Mouse (Mus musculus) urinary bladder, adult 2 months (tissue): ENCODE results near the gene Lrp8. TPM values are rescaled to one million over a fixed set of nuclear protein-coding genes. Genes with fewer than 3 reads are reported as not detected.
A peak's percentile ranks its signal among the peaks of the same experiment; 100 is the strongest.

Source experiments
- DNase-seq: peaks from one replicate; pipeline ENCODE4 v3.0.0; 2022; ENCODE audit warnings: low spot score
- polyA plus RNA-seq: library from polyadenylated mRNA; depleted of rRNA; stranded (reverse); fragments of >200 nt; gene quantifications from 2 replicates; pipeline ENCODE4 v1.2.3, GENCODE M21; 2012; rRNA removed

The Lrp8 gene
- polyA plus RNA-seq, 1 experiment: 0.61 TPM

- no peak for DNase-seq
These were observed 119.2 kb downstream of the Lrp8 start for GRCm38 (mm10) chr4:107921152-107921695.

- no peak for DNase-seq
These were observed 119.9 kb downstream of the Lrp8 start for GRCm38 (mm10) chr4:107921952-107922351.

GRCm38 (mm10) chr4:107923145-107923802 is 121.2 kb downstream of the Lrp8 start, which contains the start of gene Cpt2:
TSS of gene Cpt2 (minus strand) at chr4:107923610.
- DNase-seq: peak; percentile 91

GRCm38 (mm10) chr4:107923803-107924194 is 121.7 kb downstream of the Lrp8 start:
- DNase-seq: no peak

Other genes starting within 250 kb of the Lrp8 start
- gene Dmrtb1, start 118.0 kb upstream of the Lrp8 start, polyA plus RNA-seq: not detected in 2 replicates
- 83.8 and 88.7 TPM in 2 replicates for gene Magoh, start 77.5 kb downstream of the Lrp8 start, polyA plus RNA-seq
- 146 and 216 TPM in 2 replicates for gene 0610037L13Rik, start 87.6 kb downstream of the Lrp8 start, polyA plus RNA-seq
- gene Cpt2, start 121.3 kb downstream of the Lrp8 start, polyA plus RNA-seq: 42.2 and 43.3 TPM in 2 replicates
- gene Slc1a7, start 166.1 kb downstream of the Lrp8 start, polyA plus RNA-seq: 1.4 and 1.6 TPM in 2 replicates